Mouse (Mus musculus): ENCODE measurements around the gene Atg101. TPM values are rescaled to one million over a fixed set of nuclear protein-coding genes. Genes with fewer than 3 reads are reported as not detected.

Atg101 gene
- polyA plus RNA-seq, 1 experiment from 2014 or later: 66.0 TPM

- 63% methylated on average over 4 of the region's 4 CpGs for WGBS
- H3K27ac ChIP-seq: peak overlapping the region; percentile 37
- no peak overlapping the region for H3K9ac ChIP-seq
- no peaks in the 10 kb centered on the region for H3K36me3 ChIP-seq
- H3K4me2 ChIP-seq: no peak overlapping the region
- H3K4me3 ChIP-seq (replicated peaks): no peak overlapping the region
- H3K27me3 ChIP-seq (replicated peaks): no peaks in the 10 kb centered on the region
- no peaks in the 10 kb centered on the region for H3K9me3 ChIP-seq
- ATAC-seq (ENCODE audit: insufficient read depth, low FRiP score, low read depth): no peak; the same call in 1 of the 2 replicates
- peaks cover 18% of the 10 kb centered on the region for H3K4me1 ChIP-seq
These were observed 48.3 kb downstream of the Atg101 start for GRCm38 (mm10) chr15:101332370-101332769.

GRCm38 (mm10) chr15:101333165-101333564 lies 49.1 kb downstream of the Atg101 start:
- peaks cover 18% of the 10 kb centered on the region for H3K4me1 ChIP-seq
- WGBS: 8% methylated on average over 1 of the region's 1 CpGs
- no peaks in the 10 kb centered on the region for H3K36me3 ChIP-seq
- no peaks in the 10 kb centered on the region for H3K27me3 ChIP-seq (replicated peaks)
- no peak overlapping the region for H3K9ac ChIP-seq
- H3K4me2 ChIP-seq: no peak overlapping the region
- no peaks in the 10 kb centered on the region for H3K9me3 ChIP-seq
- ATAC-seq (ENCODE audit: insufficient read depth, low FRiP score, low read depth): no peak
- no peak overlapping the region for H3K4me3 ChIP-seq (replicated peaks)
- H3K27ac ChIP-seq: peak overlapping the region; percentile 37; the same call in 1 of the 2 replicates

- WGBS: 60% methylated on average over 4 of the region's 4 CpGs
These were observed 49.6 kb downstream of the Atg101 start for GRCm38 (mm10) chr15:101333648-101334047.

GRCm38 (mm10) chr15:101336474-101337174 lies 52.6 kb downstream of the Atg101 start:
- Histone ChIP-seq H3K36me3 (no peaks in the 10 kb centered on the region), H3K27me3 (replicated peaks) (no peaks in the 10 kb centered on the region), H3K4me2 (no peak overlapping the region), H3K9ac (no peak overlapping the region), H3K9me3 (no peaks in the 10 kb centered on the region), H3K4me3 (replicated peaks) (no peak overlapping the region), H3K27ac (peak overlapping the region; percentile 81), H3K4me1 (0 out of 2 replicates have a peak, but pooled peaks cover 3% of the 10 kb centered on the region)
- 35% methylated on average over 24 of the region's 24 CpGs for WGBS
- ATAC-seq (ENCODE audit: insufficient read depth, low FRiP score, low read depth): 0 out of 2 replicates have a peak, but pooled peaks have one; percentile 6

More at GRCm38 (mm10) chr15:101333648-101334047, 49.6 kb downstream of the Atg101 start:
- Histone ChIP-seq H3K9ac (no peak overlapping the region), H3K4me2 (no peak overlapping the region), H3K9me3 (no peaks in the 10 kb centered on the region), H3K27me3 (replicated peaks) (no peaks in the 10 kb centered on the region), H3K36me3 (no peaks in the 10 kb centered on the region), H3K27ac (peak overlapping the region; percentile 37; the same call in 1 of the 2 replicates), H3K4me1 (peaks cover 18% of the 10 kb centered on the region), H3K4me3 (replicated peaks) (no peak overlapping the region)
- ATAC-seq (ENCODE audit: insufficient read depth, low FRiP score, low read depth): no peak

- no peak overlapping the region for H3K9ac ChIP-seq
- WGBS: 67% methylated on average over 4 of the region's 4 CpGs
- H3K4me1 ChIP-seq: no peaks in the 10 kb centered on the region
- H3K27ac ChIP-seq: peak overlapping the region; percentile 81
- H3K27me3 ChIP-seq (replicated peaks): no peaks in the 10 kb centered on the region
- H3K4me3 ChIP-seq (replicated peaks): no peak overlapping the region
- H3K4me2 ChIP-seq: no peak overlapping the region
- no peak for ATAC-seq (ENCODE audit: insufficient read depth, low FRiP score, low read depth)
- H3K9me3 ChIP-seq: no peaks in the 10 kb centered on the region
- no peaks in the 10 kb centered on the region for H3K36me3 ChIP-seq
These were observed 54.3 kb downstream of the Atg101 start for GRCm38 (mm10) chr15:101338359-101338758.

- H3K9me3 ChIP-seq: no peaks in the 10 kb centered on the region
- no peak overlapping the region for H3K4me3 ChIP-seq (replicated peaks)
- ATAC-seq (ENCODE audit: insufficient read depth, low FRiP score, low read depth): peak; percentile 79
- no peaks in the 10 kb centered on the region for H3K27me3 ChIP-seq (replicated peaks)
- H3K4me1 ChIP-seq: no peaks in the 10 kb centered on the region
- no peaks in the 10 kb centered on the region for H3K36me3 ChIP-seq
- H3K4me2 ChIP-seq: no peak overlapping the region
- WGBS: 0% methylated on average over 2 of the region's 2 CpGs
- no peak overlapping the region for H3K27ac ChIP-seq
- no peak overlapping the region for H3K9ac ChIP-seq
These were observed 55.5 kb downstream of the Atg101 start for GRCm38 (mm10) chr15:101339537-101339936.

Other genes with a start within 250 kb of the Atg101 start
- gene Gm47841, start 236.9 kb upstream of the Atg101 start, polyA plus RNA-seq (2015; fragmentation: Nextera tagmentation; extraction: Ambion mirVana): not detected in 2 replicates
- gene Fignl2, start 205.7 kb upstream of the Atg101 start, polyA plus RNA-seq (2015; fragmentation: Nextera tagmentation; extraction: Ambion mirVana): 0.19 and 0.21 TPM in 2 replicates
- gene Ankrd33, start 168.5 kb upstream of the Atg101 start, polyA plus RNA-seq (2015; fragmentation: Nextera tagmentation; extraction: Ambion mirVana): not detected in 2 replicates
- gene Acvrl1, start 155.8 kb upstream of the Atg101 start, polyA plus RNA-seq (2015; fragmentation: Nextera tagmentation; extraction: Ambion mirVana): 27.0 and 28.4 TPM in 2 replicates
- 8.9 and 9.9 TPM in 2 replicates for gene Acvr1b, start 110.2 kb upstream of the Atg101 start, polyA plus RNA-seq (2015; fragmentation: Nextera tagmentation; extraction: Ambion mirVana)
- 6.0 and 7.3 TPM in 2 replicates for gene Grasp, start 60.1 kb upstream of the Atg101 start, polyA plus RNA-seq (2015; fragmentation: Nextera tagmentation; extraction: Ambion mirVana)
- 10.6 and 11.2 TPM in 2 replicates for gene Nr4a1, start 30.0 kb upstream of the Atg101 start, polyA plus RNA-seq (2015; fragmentation: Nextera tagmentation; extraction: Ambion mirVana)
- 9.5 and 11.6 TPM in 2 replicates for gene 6030408B16Rik, start 8.9 kb downstream of the Atg101 start, polyA plus RNA-seq (2015; fragmentation: Nextera tagmentation; extraction: Ambion mirVana)
- 7.7 and 12.7 TPM in 2 replicates for gene Krt80, start 85.9 kb downstream of the Atg101 start, polyA plus RNA-seq (2015; fragmentation: Nextera tagmentation; extraction: Ambion mirVana)
- 172 and 231 TPM in 2 replicates for gene Krt7, start 126.8 kb downstream of the Atg101 start, polyA plus RNA-seq (2015; fragmentation: Nextera tagmentation; extraction: Ambion mirVana)
- 0.24 and 0.40 TPM in 2 replicates for gene Krt87, start 154.5 kb downstream of the Atg101 start, polyA plus RNA-seq (2015; fragmentation: Nextera tagmentation; extraction: Ambion mirVana)
- gene Krt88, start 163.5 kb downstream of the Atg101 start, polyA plus RNA-seq (2015; fragmentation: Nextera tagmentation; extraction: Ambion mirVana): 0.14 TPM in 1 of 2 replicates, not detected in the other
- not detected in 2 replicates for gene Krt81, start 179.5 kb downstream of the Atg101 start, polyA plus RNA-seq (2015; fragmentation: Nextera tagmentation; extraction: Ambion mirVana)
- gene Krt86, start 189.2 kb downstream of the Atg101 start, polyA plus RNA-seq (2015; fragmentation: Nextera tagmentation; extraction: Ambion mirVana): 0.06 TPM in 1 of 2 replicates, not detected in the other
- 0.10 and 0.30 TPM in 2 replicates for gene Krt83, start 207.2 kb downstream of the Atg101 start, polyA plus RNA-seq (2015; fragmentation: Nextera tagmentation; extraction: Ambion mirVana)
- gene Gm49425, start 233.0 kb downstream of the Atg101 start, polyA plus RNA-seq (2015; fragmentation: Nextera tagmentation; extraction: Ambion mirVana): not detected in 2 replicates
- gene Krt84, start 248.5 kb downstream of the Atg101 start, polyA plus RNA-seq (2015; fragmentation: Nextera tagmentation; extraction: Ambion mirVana): not detected in 2 replicates